Mouse (Mus musculus) stomach, postnatal 0 days (tissue): Measurements from ENCODE around the gene P2rx5.

Experiments
- CTCF ChIP-seq: IDR thresholded peaks from 2 replicates; pipeline ENCODE4 v1.5.1; 2016; ENCODE audit warnings: antibody characterized with exemption, low read depth, mild to moderate bottlenecking, moderate library complexity
- EP300 ChIP-seq: optimal IDR thresholded peaks from 2 replicates; pipeline ENCODE3; 2016; ENCODE audit warnings: antibody characterized with exemption

DNA sequence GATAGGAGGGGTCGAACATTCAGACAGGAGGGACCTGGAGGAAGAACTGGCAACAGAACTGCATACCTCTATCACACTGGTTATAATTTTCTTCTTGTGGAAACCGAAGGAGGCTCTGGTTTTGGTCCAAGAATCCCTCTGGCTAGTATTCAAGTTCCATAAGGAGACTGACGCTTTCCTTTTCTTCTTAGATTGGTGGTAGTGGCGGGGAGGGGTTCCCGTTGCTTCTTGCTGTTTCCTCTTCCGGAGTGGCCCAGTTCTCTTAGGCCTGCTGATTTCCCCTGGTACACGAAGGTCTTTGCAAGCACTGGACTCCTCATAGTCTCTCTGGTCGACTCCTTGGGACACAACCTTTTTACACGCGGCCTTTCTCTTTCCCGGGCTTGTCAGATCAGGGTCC lies 23.1 kb upstream of the P2rx5 start:
- TF ChIP-seq CTCF (no peak), EP300 (no peak)
